Mouse (Mus musculus): ENCODE results near the gene Pold4. TPM values are rescaled to one million over a fixed set of nuclear protein-coding genes. Genes with fewer than 3 reads are reported as not detected.

Pold4 gene
- polyA plus RNA-seq (2012; rRNA removed) = 39.3 and 40.1 TPM in 2 replicates

GRCm38 (mm10) chr19:4231253-4232185, at the start of gene Pold4:
Gene Pold4 (plus strand): TSS chr19:4231899.
- TF ChIP-seq POLR2A (IDR thresholded peaks at IDR 0.05; ENCODE audit: borderline replicate concordance, insufficient read depth, low read length) (peak; percentile 92; the same call in 1 of the 2 replicates), CTCF (IDR thresholded peaks at IDR 0.05; ENCODE audit: borderline replicate concordance, insufficient read depth, low read depth, low read length) (no peak)
- H3K4me3 ChIP-seq (replicated peaks; ENCODE audit: insufficient read depth, low read depth, low read length) = peak within 1 kb of the TSS; percentile 90
- H3K27me3 ChIP-seq (ENCODE audit: control insufficient read depth, insufficient read depth, low read length) = no peaks in the 10 kb centered on the region
- no peaks in the 10 kb centered on the region for H3K4me1 ChIP-seq (ENCODE audit: control insufficient read depth, insufficient read depth, low read length)
- peak within 1 kb of the TSS; percentile 97 for H3K27ac ChIP-seq (ENCODE audit: insufficient read depth, low read length)
- 2% methylated on average over 25 of the region's 26 CpGs for WGBS
- peak; percentile 98 to 99 for DNase-seq

- Histone ChIP-seq H3K27me3 (ENCODE audit: control insufficient read depth, insufficient read depth, low read length) (no peaks in the 10 kb centered on the region), H3K4me3 (replicated peaks; ENCODE audit: insufficient read depth, low read depth, low read length) (no peak overlapping the region), H3K4me1 (ENCODE audit: control insufficient read depth, insufficient read depth, low read length) (no peaks in the 10 kb centered on the region), H3K27ac (ENCODE audit: insufficient read depth, low read length) (peak overlapping the region; percentile 74; the same call in 1 of the 2 replicates)
- no peak for DNase-seq
- 70% methylated on average over 2 of the region's 2 CpGs for WGBS
- TF ChIP-seq POLR2A (IDR thresholded peaks at IDR 0.05; ENCODE audit: borderline replicate concordance, insufficient read depth, low read length) = no peak
- TF ChIP-seq CTCF (IDR thresholded peaks at IDR 0.05; ENCODE audit: borderline replicate concordance, insufficient read depth, low read depth, low read length) = no peak
Observed at GRCm38 (mm10) chr19:4183689-4184088, 48.0 kb upstream of the Pold4 start.

GRCm38 (mm10) chr19:4184976-4185975, 46.4 kb upstream of the Pold4 start:
- no peaks in the 10 kb centered on the region for H3K4me1 ChIP-seq (ENCODE audit: control insufficient read depth, insufficient read depth, low read length)
- no peak overlapping the region for H3K27ac ChIP-seq (ENCODE audit: insufficient read depth, low read length)
- H3K4me3 ChIP-seq (replicated peaks; ENCODE audit: insufficient read depth, low read depth, low read length) = no peak overlapping the region
- no peak for DNase-seq
- no peaks in the 10 kb centered on the region for H3K27me3 ChIP-seq (ENCODE audit: control insufficient read depth, insufficient read depth, low read length)
- TF ChIP-seq CTCF (IDR thresholded peaks at IDR 0.05; ENCODE audit: borderline replicate concordance, insufficient read depth, low read depth, low read length) (no peak), POLR2A (IDR thresholded peaks at IDR 0.05; ENCODE audit: borderline replicate concordance, insufficient read depth, low read length) (no peak)
- 63% methylated on average over 15 of the region's 15 CpGs for WGBS

GRCm38 (mm10) chr19:4187303-4187702, 44.4 kb upstream of the Pold4 start:
- Histone ChIP-seq H3K27ac (ENCODE audit: insufficient read depth, low read length) (no peak overlapping the region), H3K27me3 (ENCODE audit: control insufficient read depth, insufficient read depth, low read length) (no peaks in the 10 kb centered on the region), H3K4me1 (ENCODE audit: control insufficient read depth, insufficient read depth, low read length) (no peaks in the 10 kb centered on the region; the same call in 1 of the 2 replicates), H3K4me3 (replicated peaks; ENCODE audit: insufficient read depth, low read depth, low read length) (no peak overlapping the region)
- TF ChIP-seq POLR2A (IDR thresholded peaks at IDR 0.05; ENCODE audit: borderline replicate concordance, insufficient read depth, low read length) (no peak), CTCF (IDR thresholded peaks at IDR 0.05; ENCODE audit: borderline replicate concordance, insufficient read depth, low read depth, low read length) (no peak)
- 71% methylated on average over 3 of the region's 3 CpGs for WGBS
- DNase-seq = no peak

- peaks cover 9% of the 10 kb centered on the region for H3K4me1 ChIP-seq (ENCODE audit: control insufficient read depth, insufficient read depth, low read length)
Observed at GRCm38 (mm10) chr19:4189051-4189620, 42.6 kb upstream of the Pold4 start.

GRCm38 (mm10) chr19:4190831-4191334, 40.8 kb upstream of the Pold4 start, which contains the start of gene Tbc1d10c:
Gene Tbc1d10c (minus strand): TSS chr19:4191284.
- no peak for DNase-seq
- Histone ChIP-seq H3K4me1 (ENCODE audit: control insufficient read depth, insufficient read depth, low read length) (peaks cover 26% of the 10 kb centered on the region), H3K4me3 (replicated peaks; ENCODE audit: insufficient read depth, low read depth, low read length) (peak within 1 kb of the TSS; percentile 95), H3K27me3 (ENCODE audit: control insufficient read depth, insufficient read depth, low read length) (no peaks in the 10 kb centered on the region), H3K27ac (ENCODE audit: insufficient read depth, low read length) (peak within 1 kb of the TSS; percentile 49)
- WGBS = 77% methylated on average over 4 of the region's 4 CpGs
- no peak for TF ChIP-seq POLR2A (IDR thresholded peaks at IDR 0.05; ENCODE audit: borderline replicate concordance, insufficient read depth, low read length)
- no peak for TF ChIP-seq CTCF (IDR thresholded peaks at IDR 0.05; ENCODE audit: borderline replicate concordance, insufficient read depth, low read depth, low read length)

More at GRCm38 (mm10) chr19:4189051-4189620, 42.6 kb upstream of the Pold4 start:
- WGBS = 81% methylated on average over 12 of the region's 12 CpGs
- Histone ChIP-seq H3K27me3 (ENCODE audit: control insufficient read depth, insufficient read depth, low read length) (no peaks in the 10 kb centered on the region), H3K27ac (ENCODE audit: insufficient read depth, low read length) (no peak overlapping the region), H3K4me3 (replicated peaks; ENCODE audit: insufficient read depth, low read depth, low read length) (no peak overlapping the region)
- TF ChIP-seq CTCF (IDR thresholded peaks at IDR 0.05; ENCODE audit: borderline replicate concordance, insufficient read depth, low read depth, low read length) = no peak
- TF ChIP-seq POLR2A (IDR thresholded peaks at IDR 0.05; ENCODE audit: borderline replicate concordance, insufficient read depth, low read length) = no peak
- DNase-seq = no peak

Measured in cerebellum, adult 2 months (tissue).